Mouse (Mus musculus): ENCODE results near the gene Cadm2. TPM values are rescaled to one million over a fixed set of nuclear protein-coding genes. Genes with fewer than 3 reads are reported as not detected.

Gene Cadm2
- polyA plus RNA-seq, 1 experiment, result 1.6 TPM

- 42% methylated on average over 7 of the region's 7 CpGs for WGBS
- DNase-seq, result no peak
- no peaks in the 10 kb centered on the region for H3K4me1 ChIP-seq (ENCODE audit: control insufficient read depth, insufficient read depth, low read length)
- no peak for TF ChIP-seq CTCF (IDR thresholded peaks at IDR 0.05; ENCODE audit: insufficient read depth, low read length)
- no peak for TF ChIP-seq POLR2A (IDR thresholded peaks at IDR 0.05; ENCODE audit: borderline replicate concordance, extremely low read depth, low read depth, low read length)
- no peak overlapping the region for H3K4me3 ChIP-seq (replicated peaks; ENCODE audit: extremely low read depth, low read depth, low read length)
These were observed 9.6 kb downstream of the Cadm2 start for GRCm38 (mm10) chr16:67610904-67611681.

- H3K4me1 ChIP-seq (ENCODE audit: control insufficient read depth, insufficient read depth, low read length), result no peaks in the 10 kb centered on the region
- H3K4me3 ChIP-seq (replicated peaks; ENCODE audit: extremely low read depth, low read depth, low read length), result no peak overlapping the region
- 49% methylated on average over 4 of the region's 4 CpGs for WGBS
- DNase-seq, result no peak
- no peak for TF ChIP-seq CTCF (IDR thresholded peaks at IDR 0.05; ENCODE audit: insufficient read depth, low read length)
- no peak for TF ChIP-seq POLR2A (IDR thresholded peaks at IDR 0.05; ENCODE audit: borderline replicate concordance, extremely low read depth, low read depth, low read length)
These were observed 11.6 kb downstream of the Cadm2 start for GRCm38 (mm10) chr16:67609116-67609515.

- no peak for DNase-seq
- H3K4me3 ChIP-seq (replicated peaks; ENCODE audit: extremely low read depth, low read depth, low read length), result no peak overlapping the region
- 59% methylated on average over 3 of the region's 3 CpGs for WGBS
- H3K4me1 ChIP-seq (ENCODE audit: control insufficient read depth, insufficient read depth, low read length), result no peaks in the 10 kb centered on the region
- TF ChIP-seq CTCF (IDR thresholded peaks at IDR 0.05; ENCODE audit: insufficient read depth, low read length) (no peak), POLR2A (IDR thresholded peaks at IDR 0.05; ENCODE audit: borderline replicate concordance, extremely low read depth, low read depth, low read length) (no peak)
These were observed 12.2 kb downstream of the Cadm2 start for GRCm38 (mm10) chr16:67608499-67608898.

DNA sequence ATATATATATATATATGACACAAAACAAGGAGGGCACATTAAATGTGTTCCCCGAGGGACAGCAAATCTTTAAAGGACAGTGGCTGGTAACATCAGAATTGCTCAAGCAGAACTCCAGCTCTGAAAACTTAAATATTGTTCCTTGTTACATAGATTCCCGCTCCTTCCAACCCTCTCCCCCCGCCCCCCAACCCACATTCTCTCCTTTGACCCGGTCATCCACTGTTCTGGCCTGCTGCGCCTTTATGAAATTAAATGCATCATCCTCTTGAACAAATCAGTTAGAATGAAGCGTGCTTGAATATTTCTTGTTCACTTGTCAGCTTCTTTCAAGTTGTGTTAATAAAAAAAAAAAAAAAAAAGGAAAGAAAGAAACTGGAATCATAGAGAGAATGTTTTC lies 15.0 kb downstream of the Cadm2 start:
- DNase-seq, result no peak
- Histone ChIP-seq H3K4me1 (ENCODE audit: control insufficient read depth, insufficient read depth, low read length) (no peaks in the 10 kb centered on the region), H3K4me3 (replicated peaks; ENCODE audit: extremely low read depth, low read depth, low read length) (no peak overlapping the region)
- WGBS, result 80% methylated on average over 6 of the region's 6 CpGs
- TF ChIP-seq CTCF (IDR thresholded peaks at IDR 0.05; ENCODE audit: insufficient read depth, low read length), result no peak
- no peak for TF ChIP-seq POLR2A (IDR thresholded peaks at IDR 0.05; ENCODE audit: borderline replicate concordance, extremely low read depth, low read depth, low read length)

GRCm38 (mm10) chr16:67599981-67600380 lies 20.7 kb downstream of the Cadm2 start:
- TF ChIP-seq CTCF (IDR thresholded peaks at IDR 0.05; ENCODE audit: insufficient read depth, low read length), result no peak
- no peak for TF ChIP-seq POLR2A (IDR thresholded peaks at IDR 0.05; ENCODE audit: borderline replicate concordance, extremely low read depth, low read depth, low read length)
- WGBS, result 82% methylated on average over 9 of the region's 9 CpGs
- Histone ChIP-seq H3K4me3 (replicated peaks; ENCODE audit: extremely low read depth, low read depth, low read length) (no peak overlapping the region), H3K4me1 (ENCODE audit: control insufficient read depth, insufficient read depth, low read length) (no peaks in the 10 kb centered on the region)
- no peak for DNase-seq

GRCm38 (mm10) chr16:67598841-67599240 lies 21.9 kb downstream of the Cadm2 start:
- no peak for DNase-seq
- Histone ChIP-seq H3K4me1 (ENCODE audit: control insufficient read depth, insufficient read depth, low read length) (no peaks in the 10 kb centered on the region), H3K4me3 (replicated peaks; ENCODE audit: extremely low read depth, low read depth, low read length) (no peak overlapping the region)
- no peak for TF ChIP-seq CTCF (IDR thresholded peaks at IDR 0.05; ENCODE audit: insufficient read depth, low read length)
- TF ChIP-seq POLR2A (IDR thresholded peaks at IDR 0.05; ENCODE audit: borderline replicate concordance, extremely low read depth, low read depth, low read length), result no peak
- WGBS, result 75% methylated on average over 4 of the region's 4 CpGs

GRCm38 (mm10) chr16:67591015-67591414 lies 29.7 kb downstream of the Cadm2 start:
- 82% methylated on average over 6 of the region's 6 CpGs for WGBS
- DNase-seq, result no peak
- Histone ChIP-seq H3K4me3 (replicated peaks; ENCODE audit: extremely low read depth, low read depth, low read length) (no peak overlapping the region), H3K4me1 (ENCODE audit: control insufficient read depth, insufficient read depth, low read length) (no peaks in the 10 kb centered on the region)
- TF ChIP-seq CTCF (IDR thresholded peaks at IDR 0.05; ENCODE audit: insufficient read depth, low read length) (no peak), POLR2A (IDR thresholded peaks at IDR 0.05; ENCODE audit: borderline replicate concordance, extremely low read depth, low read depth, low read length) (no peak)

- DNase-seq, result no peak
- WGBS, result 71% methylated on average over 11 of the region's 11 CpGs
- no peak overlapping the region for H3K4me3 ChIP-seq (replicated peaks; ENCODE audit: extremely low read depth, low read depth, low read length)
These were observed 41.7 kb downstream of the Cadm2 start for GRCm38 (mm10) chr16:67578842-67579517.

GRCm38 (mm10) chr16:67575557-67575956 lies 45.2 kb downstream of the Cadm2 start:
- no peak overlapping the region for H3K4me3 ChIP-seq (replicated peaks; ENCODE audit: extremely low read depth, low read depth, low read length)
- no peak for TF ChIP-seq POLR2A (IDR thresholded peaks at IDR 0.05; ENCODE audit: borderline replicate concordance, extremely low read depth, low read depth, low read length)
- TF ChIP-seq CTCF (IDR thresholded peaks at IDR 0.05; ENCODE audit: insufficient read depth, low read length), result no peak
- WGBS, result 56% methylated on average over 5 of the region's 5 CpGs
- no peaks in the 10 kb centered on the region for H3K4me1 ChIP-seq (ENCODE audit: control insufficient read depth, insufficient read depth, low read length)
- DNase-seq, result no peak

More at GRCm38 (mm10) chr16:67578842-67579517, 41.7 kb downstream of the Cadm2 start:
- no peak for TF ChIP-seq CTCF (IDR thresholded peaks at IDR 0.05; ENCODE audit: insufficient read depth, low read length)
- no peak for TF ChIP-seq POLR2A (IDR thresholded peaks at IDR 0.05; ENCODE audit: borderline replicate concordance, extremely low read depth, low read depth, low read length)
- no peaks in the 10 kb centered on the region for H3K4me1 ChIP-seq (ENCODE audit: control insufficient read depth, insufficient read depth, low read length)

- TF ChIP-seq CTCF (IDR thresholded peaks at IDR 0.05; ENCODE audit: insufficient read depth, low read length) (no peak), POLR2A (IDR thresholded peaks at IDR 0.05; ENCODE audit: borderline replicate concordance, extremely low read depth, low read depth, low read length) (no peak)
- no peak for DNase-seq
- Histone ChIP-seq H3K4me1 (ENCODE audit: control insufficient read depth, insufficient read depth, low read length) (no peaks in the 10 kb centered on the region), H3K4me3 (replicated peaks; ENCODE audit: extremely low read depth, low read depth, low read length) (no peak overlapping the region)
- 53% methylated on average over 1 of the region's 1 CpGs for WGBS
These were observed 93.7 kb downstream of the Cadm2 start for GRCm38 (mm10) chr16:67526992-67527391.

Data from lung, adult 2 months (tissue).